Mouse (Mus musculus) adrenal gland, postnatal 14 days (tissue): Measurements from ENCODE around the gene Dscam. TPM values are rescaled to one million over a fixed set of nuclear protein-coding genes. Genes with fewer than 3 reads are reported as not detected.

Experiments
- DNase-seq: peaks from one replicate; pipeline ENCODE4 v3.0.0; 2021; ENCODE audit warnings: mixed read lengths
- total RNA-seq: library from RNA; stranded (reverse); gene quantifications from 2 replicates; pipeline ENCODE4 v1.2.3, GENCODE M21; 2021

Dscam gene
- total RNA-seq, 1 experiment from 2014 or later = 0.07 TPM

GRCm38 (mm10) chr16:96759081-96759603 is 411.4 kb downstream of the Dscam start:
- no peak for DNase-seq

DNA sequence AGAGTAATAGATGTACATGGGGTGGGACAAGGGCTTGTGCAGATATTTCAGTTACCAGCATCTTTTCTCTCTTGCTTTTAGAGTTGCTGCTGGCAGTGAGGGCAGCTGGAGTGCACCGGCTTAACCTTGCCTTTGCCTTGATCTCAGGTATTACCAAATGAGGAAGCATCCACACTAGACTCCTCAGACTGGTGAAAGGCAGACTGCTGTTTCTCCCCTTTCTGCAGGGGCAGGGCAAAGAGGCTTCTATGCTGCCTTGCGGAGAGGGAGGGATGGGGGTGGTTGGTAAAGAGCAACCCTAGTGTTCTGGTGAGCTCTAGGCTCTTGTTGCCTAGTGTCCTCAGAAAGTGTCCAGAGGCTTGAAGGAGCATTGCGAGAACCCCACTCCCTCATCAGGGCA is 412.2 kb downstream of the Dscam start:
- no peak for DNase-seq

DNA sequence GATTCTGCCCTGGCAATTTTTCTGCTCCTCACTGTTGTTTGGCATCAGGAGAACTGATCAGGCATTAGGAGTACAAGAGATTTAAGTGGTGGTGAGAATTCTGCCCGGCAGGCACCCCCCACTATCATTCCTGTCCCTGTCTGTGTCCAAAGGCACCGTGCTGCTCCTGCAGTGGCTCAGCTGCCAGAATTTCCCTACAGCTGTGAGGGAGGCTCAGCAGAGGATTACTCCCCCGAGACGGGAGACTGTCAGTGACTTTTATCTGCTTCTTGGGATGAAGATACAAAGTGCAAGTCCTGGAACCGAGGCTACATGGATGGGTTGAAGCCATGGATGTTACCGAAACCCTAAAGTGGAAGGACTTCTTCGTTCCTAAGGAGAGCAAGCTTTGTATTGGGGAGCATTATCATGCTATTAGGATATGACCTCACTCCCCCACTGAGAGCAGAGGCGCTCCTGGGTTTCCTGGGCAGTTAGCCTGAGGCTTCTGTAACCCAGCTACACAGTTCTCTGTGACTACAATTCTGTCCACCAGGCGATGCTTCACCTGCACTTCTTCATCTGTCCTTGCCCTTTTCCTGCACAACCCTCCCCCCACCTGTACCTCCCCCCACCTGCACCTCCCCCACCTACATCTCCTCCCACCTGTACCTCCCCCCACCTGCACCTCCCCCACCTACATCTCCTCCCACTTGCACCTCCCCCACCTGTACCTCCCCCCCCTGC is 412.8 kb downstream of the Dscam start:
- no peak for DNase-seq

DNA sequence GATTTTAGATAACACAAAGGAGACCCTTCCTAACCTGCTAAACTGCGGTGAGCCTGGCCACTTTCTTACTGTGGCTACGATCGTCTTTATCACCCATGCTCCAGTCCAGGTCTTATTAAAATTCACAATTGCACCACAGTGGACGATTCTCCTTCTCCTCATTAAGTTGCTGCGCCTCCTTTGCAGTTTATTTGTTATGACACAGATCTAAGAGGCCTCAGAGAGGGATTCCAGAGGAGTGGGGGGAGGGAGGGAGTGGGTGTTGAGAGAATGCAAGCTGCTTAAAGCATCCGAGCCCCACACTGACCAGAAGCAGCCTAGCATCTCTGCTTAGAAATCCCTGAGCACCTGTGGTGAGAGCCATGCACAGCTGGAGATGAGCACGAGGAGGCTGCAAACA is 413.6 kb downstream of the Dscam start:
- no peak for DNase-seq

- DNase-seq = no peak
Measured at GRCm38 (mm10) chr16:96754971-96755504, 415.5 kb downstream of the Dscam start.

GRCm38 (mm10) chr16:96754381-96754780 is 416.2 kb downstream of the Dscam start:
- DNase-seq = no peak

GRCm38 (mm10) chr16:96753781-96754173 is 416.8 kb downstream of the Dscam start:
- no peak for DNase-seq

GRCm38 (mm10) chr16:96753164-96753780 is 417.3 kb downstream of the Dscam start:
- no peak for DNase-seq

- no peak for DNase-seq
Measured at GRCm38 (mm10) chr16:96742475-96743255, 427.9 kb downstream of the Dscam start.

- no peak for DNase-seq
Measured at GRCm38 (mm10) chr16:96741336-96741735, 429.2 kb downstream of the Dscam start.

GRCm38 (mm10) chr16:96740073-96741055 is 430.2 kb downstream of the Dscam start:
- DNase-seq = no peak

- DNase-seq = no peak
Measured at GRCm38 (mm10) chr16:96736501-96736900, 434.1 kb downstream of the Dscam start.

GRCm38 (mm10) chr16:96730881-96731280 is 439.7 kb downstream of the Dscam start:
- no peak for DNase-seq

- no peak for DNase-seq
Measured at GRCm38 (mm10) chr16:96727836-96728774, 442.4 kb downstream of the Dscam start.

DNA sequence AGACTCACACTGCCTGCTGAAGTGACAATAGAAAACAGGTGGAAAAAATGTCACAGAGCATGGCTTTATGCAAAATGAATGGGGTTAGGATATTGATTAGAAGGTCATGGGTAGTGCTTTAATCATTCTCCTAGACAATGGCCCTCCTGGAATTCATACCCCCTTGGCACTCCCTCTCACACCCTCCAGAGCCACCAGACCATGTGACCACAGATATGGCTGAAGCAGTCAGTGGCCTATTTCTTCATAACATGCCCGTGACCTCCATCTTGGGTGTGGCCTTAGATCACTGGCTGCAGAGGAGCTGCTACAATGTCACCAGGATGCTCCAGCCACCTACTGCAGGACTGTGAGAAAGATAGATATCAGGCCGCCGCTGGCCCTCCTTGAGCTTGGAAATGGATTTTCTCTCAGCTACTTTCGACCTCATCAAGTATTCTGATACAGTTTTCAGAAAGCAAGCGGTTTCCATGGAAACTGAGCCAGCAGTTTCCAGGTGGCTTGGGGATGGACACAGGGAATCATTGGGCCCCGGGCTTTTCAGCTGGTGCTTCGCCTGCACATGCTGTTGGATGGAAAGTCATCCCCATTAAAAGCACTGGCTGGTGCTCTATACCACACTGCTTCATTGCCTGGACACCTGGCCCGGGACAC is 445.4 kb downstream of the Dscam start:
- no peak for DNase-seq

GRCm38 (mm10) chr16:96724591-96724990 is 446.0 kb downstream of the Dscam start:
- no peak for DNase-seq

DNA sequence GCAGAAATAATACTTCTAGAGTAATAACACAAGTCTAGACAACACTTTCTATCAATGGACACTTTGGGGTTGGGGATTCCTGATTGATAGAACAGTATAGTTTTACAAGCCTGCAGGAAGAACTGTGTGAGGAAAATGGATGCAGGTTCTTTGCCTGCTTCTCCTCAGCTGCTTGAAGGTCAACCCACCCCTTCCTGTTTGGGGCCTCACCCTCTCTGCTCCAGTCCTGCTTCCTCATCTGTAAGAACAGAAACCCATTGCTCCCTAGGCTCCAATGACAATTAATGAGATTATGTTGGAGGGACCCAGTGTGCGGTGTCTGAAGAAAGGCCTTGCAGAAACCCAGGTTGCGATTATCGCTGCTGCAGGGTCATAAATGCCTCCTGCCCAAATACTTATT is 446.4 kb downstream of the Dscam start:
- DNase-seq = no peak

DNA sequence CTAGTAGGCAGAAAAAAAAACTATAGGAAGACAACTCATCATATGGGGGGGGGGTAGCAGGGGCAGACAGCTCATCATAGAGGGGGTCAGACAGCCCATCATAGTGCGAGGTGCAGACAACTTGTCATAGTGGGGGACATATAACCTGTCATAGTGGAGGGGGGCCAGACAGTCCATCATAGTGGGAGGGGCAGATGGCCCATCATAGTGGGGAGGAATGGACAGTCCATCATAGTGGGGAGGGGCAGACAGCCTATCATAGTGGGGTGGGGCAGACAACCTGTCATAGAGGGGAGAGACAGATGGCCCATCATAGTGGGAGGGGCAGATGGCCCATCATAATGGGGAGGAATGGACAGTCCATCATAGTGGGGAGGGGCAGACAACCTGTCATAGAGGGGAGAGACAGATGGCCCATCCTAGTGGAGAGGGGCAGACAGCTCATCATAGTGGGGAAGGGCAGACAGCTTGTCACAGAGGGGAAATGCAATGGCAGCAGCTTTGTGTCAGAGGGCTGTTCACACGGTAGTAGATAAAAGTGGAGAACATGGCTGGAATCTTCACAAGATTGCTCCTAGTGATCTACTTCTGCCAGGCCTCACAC is 447.4 kb downstream of the Dscam start:
- DNase-seq = no peak

DNA sequence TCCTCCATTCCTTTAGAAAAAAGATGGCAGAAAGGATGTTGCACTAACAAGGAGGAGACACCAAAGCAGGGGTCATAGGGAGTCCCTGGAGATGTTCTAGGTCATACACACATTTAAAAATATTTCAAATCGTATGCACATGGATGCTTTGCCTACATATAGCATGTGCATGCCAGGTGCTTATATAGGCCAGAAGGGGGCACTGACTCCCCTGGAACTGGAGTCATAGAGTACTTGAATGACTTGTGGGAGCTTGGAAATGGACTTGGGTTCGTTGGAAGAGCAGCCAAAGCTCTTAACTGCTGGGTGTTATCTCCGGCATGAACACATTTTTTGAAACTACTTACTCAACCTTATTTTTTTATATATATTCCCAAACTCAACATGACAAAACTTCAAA is 448.4 kb downstream of the Dscam start:
- DNase-seq = no peak
